Mouse (Mus musculus): Measurements from ENCODE around the gene Fpgs.

- TF ChIP-seq CTCF (IDR thresholded peaks at IDR 0.05) (no peak), POLR2A (IDR thresholded peaks at IDR 0.05; ENCODE audit: insufficient read depth, low read depth, low read length) (no peak)
Measured at GRCm38 (mm10) chr2:32680051-32680451, 23.9 kb downstream of the Fpgs start.

Measured in heart, adult 2 months (tissue).